In the genomic region with DNA sequence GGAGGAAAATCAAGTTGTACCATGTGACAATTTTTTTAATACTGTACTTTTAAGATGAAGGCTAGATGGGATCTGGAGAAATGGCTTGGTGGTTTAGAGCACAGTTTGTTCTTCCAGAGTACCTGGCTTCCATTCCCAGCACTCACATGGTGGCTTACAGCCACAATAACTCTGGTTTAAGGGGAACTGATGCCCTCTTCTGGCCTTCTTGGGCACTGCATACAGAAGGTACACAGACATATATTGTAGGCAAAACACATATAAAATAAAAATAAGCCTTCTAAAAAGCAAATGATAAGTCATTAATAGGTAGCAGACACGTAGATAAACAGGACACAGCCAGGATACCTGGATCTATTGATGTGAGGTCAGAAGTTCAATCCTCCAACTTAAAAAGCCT, we compare ENCODE assay signal across 13 mouse cellular contexts. TPM values are rescaled to one million over a fixed set of nuclear protein-coding genes. Genes with fewer than 3 reads are reported as not detected.
DNase-seq lines count a peak whose midpoint lies in the region; ATAC-seq and TF ChIP-seq lines count a peak whose summit lies in the region.
"Had no signal": no experiment of that assay in that cellular context is flagged by ENCODE, and none has a peak within 500 bp of the region (broad histone marks: within the 10 kb centered on the region; RNA-seq: fewer than 3 reads in every experiment).

No protein-coding gene starts in this region.

- no peaks in the 10 kb centered on the region for H3K36me3 ChIP-seq in kidney, adult 2 months (ENCODE audit: control insufficient read depth, insufficient read depth, low read length)
- no peaks in the 10 kb centered on the region for H3K36me3 ChIP-seq in limb, embryonic 10.5 days
- no peaks in the 10 kb centered on the region for H3K36me3 ChIP-seq in forebrain, embryonic 11.5 days (ENCODE audit: control insufficient read depth, insufficient read depth, low read length)
- H3K36me3 ChIP-seq: heart, embryonic 12.5 days had no signal

- H3K27me3 ChIP-seq in kidney, adult 2 months (replicated peaks; ENCODE audit: control insufficient read depth, insufficient read depth, low read length) = no peaks in the 10 kb centered on the region; the same call in 1 of the 2 replicates
- no peaks in the 10 kb centered on the region for H3K27me3 ChIP-seq in limb, embryonic 10.5 days (ENCODE audit: low read depth, poor library complexity, severe bottlenecking)
- peaks cover 35% of the 10 kb centered on the region for H3K27me3 ChIP-seq in forebrain, embryonic 11.5 days (ENCODE audit: control insufficient read depth, insufficient read depth, low read length)
- H3K27me3 ChIP-seq: heart, embryonic 12.5 days had no signal

- no peaks in the 10 kb centered on the region for H3K4me1 ChIP-seq in kidney, adult 2 months (ENCODE audit: control insufficient read depth, insufficient read depth, low read length)
- H3K4me1 ChIP-seq in limb, embryonic 10.5 days = no peaks in the 10 kb centered on the region
- peaks cover 13% of the 10 kb centered on the region for H3K4me1 ChIP-seq in forebrain, embryonic 11.5 days (replicated peaks; ENCODE audit: control insufficient read depth, insufficient read depth, low read length)

- no peak overlapping the region for H3K4me2 ChIP-seq in forebrain, embryonic 11.5 days (ENCODE audit: low read depth, low read length, severe bottlenecking)
- H3K4me2 ChIP-seq: heart, embryonic 12.5 days had no signal

- no peak overlapping the region for H3K9ac ChIP-seq in forebrain, embryonic 11.5 days (ENCODE audit: low read length)
- H3K9ac ChIP-seq: heart, embryonic 12.5 days had no signal

- TF ChIP-seq CTCF in kidney, adult 2 months (conservative IDR thresholded peaks at IDR 0.05; ENCODE audit: insufficient read depth, insufficient read length, low read depth, low read length) = 0 out of 2 replicates have a peak, but pooled peaks have one; percentile 4

- no peak for TF ChIP-seq POLR2A in kidney, adult 2 months (IDR thresholded peaks at IDR 0.05; ENCODE audit: low read depth, low read length)

- no peak overlapping the region for H3K4me3 ChIP-seq in kidney, adult 2 months (ENCODE audit: insufficient read depth, low read depth, low read length)
- H3K4me3 ChIP-seq in limb, embryonic 10.5 days = no peak overlapping the region
- H3K4me3 ChIP-seq in forebrain, embryonic 11.5 days (ENCODE audit: low read depth, low read length) = no peak overlapping the region
- H3K4me3 ChIP-seq: heart, embryonic 12.5 days had no signal

- no peak for DNase-seq in kidney, adult 2 months
- no peak for DNase-seq in kidney, adult 18-20 months
- peak; percentile 8 for DNase-seq in lung, postnatal 36 days
- no peak for DNase-seq in lung, postnatal 14 days
- DNase-seq in ES-CJ7 (ENCODE audit: low read depth, low spot score) = peak; percentile 46
- peak; percentile 35 for DNase-seq in induced T-regulatory cell, adult 2 months (ENCODE audit: low read depth)
- DNase-seq in limb, embryonic 10.5 days (ENCODE audit: low spot score) = no peak
- no peak for DNase-seq in forebrain, embryonic 11.5 days (ENCODE audit: low spot score)
- DNase-seq: heart, postnatal 4 days; layer of hippocampus, postnatal 36 days; thymus, postnatal 25 days had no signal

- WGBS in kidney, adult 2 months = 98% methylated on average over 1 of the region's 1 CpGs
- WGBS in limb, embryonic 10.5 days = 91% methylated on average over 1 of the region's 1 CpGs
- 89% methylated on average over 1 of the region's 1 CpGs for WGBS in forebrain, embryonic 11.5 days

- no peak for ATAC-seq in forebrain, embryonic 11.5 days (replicated peaks; ENCODE audit: low FRiP score)
- ATAC-seq: intestine, embryonic 16.5 days had no signal

- no peaks in the 10 kb centered on the region for H3K9me3 ChIP-seq in limb, embryonic 10.5 days (replicated peaks)
- H3K9me3 ChIP-seq in forebrain, embryonic 11.5 days (ENCODE audit: control insufficient read depth, low read length) = no peaks in the 10 kb centered on the region
- H3K9me3 ChIP-seq: heart, embryonic 12.5 days had no signal

- no peak overlapping the region for H3K27ac ChIP-seq in kidney, adult 2 months (ENCODE audit: insufficient read depth, low read depth, low read length)
- no peak overlapping the region for H3K27ac ChIP-seq in limb, embryonic 10.5 days
- H3K27ac ChIP-seq in forebrain, embryonic 11.5 days (ENCODE audit: low read depth, low read length) = no peak overlapping the region

RNA-seq across cellular contexts. Expression of gene Tnrc6a, which starts 56.3 kb away (rescaled TPM):
- 28.9 and 33.4 TPM in 2 replicates for polyA plus RNA-seq in kidney, adult 2 months (2012; rRNA removed)
- 59.1 and 75.9 TPM in 2 replicates for polyA plus RNA-seq in limb, embryonic 10.5 days (2016; fragmentation: Nextera tagmentation; extraction: Ambion mirVana)
- polyA plus RNA-seq in forebrain, embryonic 11.5 days (2014; fragmentation: Nextera tagmentation; extraction: Ambion mirVana) = 51.3 and 53.9 TPM in 2 replicates

Comparison
In these comparisons a context has a peak if more than half of its experiments do, and no peak if none do; other contexts are left out.
1. DNase-seq: peak in lung, postnatal 36 days (single experiment), ES-CJ7 (single experiment) and induced T-regulatory cell, adult 2 months (single experiment); none in kidney, adult 2 months (single experiment), kidney, adult 18-20 months (single experiment), lung, postnatal 14 days (single experiment), limb, embryonic 10.5 days (single experiment) and forebrain, embryonic 11.5 days (single experiment).